8 mouse cellular contexts compared by ENCODE assay signal in genomic region chr6:100834489-100835160, GRCm38 (mm10). TPM values are rescaled to one million over a fixed set of nuclear protein-coding genes. Genes with fewer than 3 reads are reported as not detected.
DNase-seq lines count a peak whose midpoint lies in the region; ATAC-seq and TF ChIP-seq lines count a peak whose summit lies in the region.

No protein-coding gene starts in this region.

- no peak for ATAC-seq in kidney, embryonic 14.5 days (ENCODE audit: low FRiP score, low TSS enrichment)
- ATAC-seq in hindbrain, embryonic 14.5 days (ENCODE audit: low FRiP score), result no peak
- ATAC-seq in midbrain, postnatal 0 days (ENCODE audit: low FRiP score), result no peak

- no peaks in the 10 kb centered on the region for H3K27me3 ChIP-seq in kidney, embryonic 14.5 days (ENCODE audit: control insufficient read depth, insufficient read depth, low read length)
- H3K27me3 ChIP-seq in hindbrain, embryonic 14.5 days (ENCODE audit: control insufficient read depth, insufficient read depth, low read length), result no peaks in the 10 kb centered on the region
- no peaks in the 10 kb centered on the region for H3K27me3 ChIP-seq in midbrain, postnatal 0 days (ENCODE audit: insufficient read depth, low read length)

- peaks cover 39% of the 10 kb centered on the region for H3K36me3 ChIP-seq in kidney, embryonic 14.5 days (ENCODE audit: control insufficient read depth, insufficient read depth, low read length)
- peaks cover 42% of the 10 kb centered on the region for H3K36me3 ChIP-seq in hindbrain, embryonic 14.5 days (replicated peaks; ENCODE audit: control insufficient read depth, insufficient read depth)
- H3K36me3 ChIP-seq in midbrain, postnatal 0 days (ENCODE audit: insufficient read depth, low read length), result peaks cover 17% of the 10 kb centered on the region

- no peak for TF ChIP-seq CTCF in midbrain, postnatal 0 days (IDR thresholded peaks at IDR 0.05)

- no peak for DNase-seq in kidney, postnatal 25 days
- DNase-seq in hindbrain, embryonic 14.5 days (ENCODE audit: low spot score), result no peak
- no peak for DNase-seq in midbrain, postnatal 0 days (ENCODE audit: low spot score)
- DNase-seq in adrenal gland, adult (ENCODE audit: inconsistent age in 2 of 2, low spot score in 1 of 2), result no peak
- no peak for DNase-seq in frontal cortex, postnatal 36 days (ENCODE audit: low spot score in 2 of 2)
- no peak for DNase-seq in spleen, adult 12 weeks (ENCODE audit: low spot score)

- peak overlapping the region; percentile 83 for H3K4me3 ChIP-seq in kidney, embryonic 14.5 days (ENCODE audit: low read length)
- peak overlapping the region; percentile 100 for H3K4me3 ChIP-seq in brown adipose tissue, adult 24 weeks (ENCODE audit: insufficient read depth, low read depth, low read length)
- H3K4me3 ChIP-seq in hindbrain, embryonic 14.5 days (replicated peaks; ENCODE audit: low read length), result peak overlapping the region; percentile 87
- H3K4me3 ChIP-seq in midbrain, postnatal 0 days (ENCODE audit: low read depth, low read length), result peak overlapping the region; percentile 77

- peaks cover 7% of the 10 kb centered on the region for H3K4me1 ChIP-seq in kidney, embryonic 14.5 days (ENCODE audit: control insufficient read depth, insufficient read depth, low read length)
- H3K4me1 ChIP-seq in brown adipose tissue, adult 24 weeks (ENCODE audit: control insufficient read depth, insufficient read depth, insufficient read length, low read length), result peaks cover 10% of the 10 kb centered on the region; the same call in 1 of the 2 replicates
- peaks cover 37% of the 10 kb centered on the region for H3K4me1 ChIP-seq in hindbrain, embryonic 14.5 days (replicated peaks; ENCODE audit: control insufficient read depth, insufficient read depth, low read length)
- 0 out of 2 replicates have a peak, but pooled peaks cover 7% of the 10 kb centered on the region for H3K4me1 ChIP-seq in midbrain, postnatal 0 days (ENCODE audit: insufficient read depth, low read length)

- H3K9ac ChIP-seq in kidney, embryonic 14.5 days (ENCODE audit: low read depth, low read length), result peak overlapping the region; percentile 89; the same call in 1 of the 2 replicates
- H3K9ac ChIP-seq in hindbrain, embryonic 14.5 days, result peak overlapping the region; percentile 82
- peak overlapping the region; percentile 81; the same call in 1 of the 2 replicates for H3K9ac ChIP-seq in midbrain, postnatal 0 days (replicated peaks; ENCODE audit: low read length, poor library complexity, severe bottlenecking)

- 22% methylated on average over 9 of the region's 9 CpGs for WGBS in kidney, embryonic 14.5 days
- WGBS in hindbrain, embryonic 14.5 days, result 38% methylated on average over 9 of the region's 9 CpGs
- whole genome bisulfite sequencing in midbrain, postnatal 0 days, result 36% methylated on average over 9 of the region's 9 CpGs

- H3K27ac ChIP-seq in kidney, embryonic 14.5 days (ENCODE audit: low read depth, low read length), result peak overlapping the region; percentile 85; the same call in 1 of the 2 replicates
- H3K27ac ChIP-seq in brown adipose tissue, adult 24 weeks (replicated peaks; ENCODE audit: low read depth, low read length), result no peak overlapping the region; the same call in 1 of the 2 replicates
- H3K27ac ChIP-seq in hindbrain, embryonic 14.5 days, result peak overlapping the region; percentile 91
- H3K27ac ChIP-seq in midbrain, postnatal 0 days (ENCODE audit: low read depth, low read length), result no peak overlapping the region; the same call in 1 of the 2 replicates

- peak overlapping the region; percentile 55 for H3K4me2 ChIP-seq in kidney, embryonic 14.5 days (replicated peaks; ENCODE audit: low read depth, low read length)
- peak overlapping the region; percentile 63 for H3K4me2 ChIP-seq in hindbrain, embryonic 14.5 days (replicated peaks)
- peak overlapping the region; percentile 46 for H3K4me2 ChIP-seq in midbrain, postnatal 0 days (ENCODE audit: low read depth, low read length, poor library complexity, severe bottlenecking)

- H3K9me3 ChIP-seq in kidney, embryonic 14.5 days (ENCODE audit: control insufficient read depth, low read length), result no peaks in the 10 kb centered on the region
- H3K9me3 ChIP-seq in hindbrain, embryonic 14.5 days (ENCODE audit: control insufficient read depth, low read length), result no peaks in the 10 kb centered on the region
- no peaks in the 10 kb centered on the region for H3K9me3 ChIP-seq in midbrain, postnatal 0 days (ENCODE audit: low read length)

RNA-seq across cellular contexts. Expression of gene Ppp4r2, which starts 1.2 kb away (rescaled TPM):
- polyA plus RNA-seq in kidney, embryonic 14.5 days (2014; fragmentation: Nextera tagmentation; extraction: Ambion mirVana), result 33.1 and 42.1 TPM in 2 replicates
- polyA plus RNA-seq in brown adipose tissue, adult 24 weeks (2012; ENCODE audit: insufficient read depth, insufficient read length, missing spikeins), result 66.1 and 82.8 TPM in 2 replicates
- 26.6 and 27.0 TPM in 2 replicates for polyA plus RNA-seq in hindbrain, embryonic 14.5 days (2014; fragmentation: Nextera tagmentation; extraction: Ambion mirVana)
- total RNA-seq in midbrain, postnatal 0 days (2014; rRNA removed), result 32.7 and 39.0 TPM in 2 replicates
- 8.4 and 10.0 TPM in 2 replicates for polyA plus RNA-seq in midbrain, postnatal 0 days (2015; fragmentation: Nextera tagmentation; extraction: Ambion mirVana)

Comparison
In these comparisons a context has a peak if more than half of its experiments do, and no peak if none do; other contexts are left out.
1. H3K27ac ChIP-seq: peak in kidney, embryonic 14.5 days (single experiment) and hindbrain, embryonic 14.5 days (single experiment); none in brown adipose tissue, adult 24 weeks (single experiment) and midbrain, postnatal 0 days (single experiment).
2. Peak in every context shown above with its lines, with median percentiles within 50 percentile points of each other: H3K4me2 ChIP-seq, H3K4me3 ChIP-seq and H3K9ac ChIP-seq.